Mouse (Mus musculus) bone marrow macrophage, adult 2 months (primary cell): ENCODE measurements around the gene Emilin1.

Experiments used
- CTCF ChIP-seq: IDR thresholded peaks from 2 replicates; pipeline ENCODE4 v1.5.1; 2012; ENCODE audit warnings: low read depth, mild to moderate bottlenecking, low read length, moderate library complexity
- POLR2A ChIP-seq: IDR thresholded peaks from 2 replicates; pipeline ENCODE4 v1.6.1; 2012; ENCODE audit warnings: mild to moderate bottlenecking, low read depth, low read length, borderline replicate concordance

- TF ChIP-seq CTCF (no peak), POLR2A (no peak)
Measured at GRCm38 (mm10) chr5:30890375-30890774, 22.8 kb upstream of the Emilin1 start.
